Mouse (Mus musculus): Measurements from ENCODE around the gene Cbx5. TPM values are rescaled to one million over a fixed set of nuclear protein-coding genes. Genes with fewer than 3 reads are reported as not detected.

The Cbx5 gene
- polyA plus RNA-seq, 1 experiment from 2014 or later: 118 TPM

DNA sequence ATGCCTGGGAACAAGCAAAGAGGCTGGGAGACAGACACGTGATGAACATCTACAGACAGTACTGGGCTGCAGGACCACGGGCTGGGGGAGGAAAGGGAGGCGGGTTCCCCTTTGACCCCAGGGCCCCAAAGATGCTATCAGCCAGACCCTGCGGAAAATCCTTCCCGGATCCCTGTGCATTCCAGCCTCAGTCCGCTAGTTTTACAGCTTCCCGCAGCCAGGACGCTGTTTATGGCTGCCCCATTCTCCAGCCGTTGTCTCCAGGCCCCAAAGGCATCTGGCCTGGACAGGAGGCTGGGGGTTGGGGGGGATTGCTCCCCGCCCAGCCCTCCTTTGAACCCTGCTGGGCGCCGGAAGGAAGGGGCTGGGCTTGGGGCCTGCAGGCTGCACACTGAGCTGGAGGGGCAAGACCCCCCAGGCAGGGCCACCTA, 62.0 kb downstream of the Cbx5 start:
- WGBS: 2% methylated on average over 12 of the region's 12 CpGs
- Histone ChIP-seq H3K27ac (ENCODE audit: low read depth) (no peak overlapping the region; the same call in 1 of the 2 replicates), H3K4me1 (replicated peaks; ENCODE audit: control insufficient read depth, insufficient read depth, low read length) (peaks cover 19% of the 10 kb centered on the region), H3K9me3 (ENCODE audit: control insufficient read depth, low read length) (no peaks in the 10 kb centered on the region), H3K4me3 (ENCODE audit: low read depth, low read length) (no peak overlapping the region; the same call in 1 of the 2 replicates), H3K9ac (ENCODE audit: low read length) (0 out of 2 replicates have a peak overlapping the region, but pooled peaks have one; percentile 25), H3K27me3 (replicated peaks; ENCODE audit: control insufficient read depth, insufficient read depth, low read length) (peaks cover 68% of the 10 kb centered on the region), H3K36me3 (ENCODE audit: control insufficient read depth, insufficient read depth, low read length) (no peaks in the 10 kb centered on the region), H3K4me2 (ENCODE audit: low read length) (peak overlapping the region; percentile 35)
- no peak for DNase-seq (ENCODE audit: low spot score)
- ATAC-seq (replicated peaks; ENCODE audit: low FRiP score, low TSS enrichment, low read depth): no peak

DNA sequence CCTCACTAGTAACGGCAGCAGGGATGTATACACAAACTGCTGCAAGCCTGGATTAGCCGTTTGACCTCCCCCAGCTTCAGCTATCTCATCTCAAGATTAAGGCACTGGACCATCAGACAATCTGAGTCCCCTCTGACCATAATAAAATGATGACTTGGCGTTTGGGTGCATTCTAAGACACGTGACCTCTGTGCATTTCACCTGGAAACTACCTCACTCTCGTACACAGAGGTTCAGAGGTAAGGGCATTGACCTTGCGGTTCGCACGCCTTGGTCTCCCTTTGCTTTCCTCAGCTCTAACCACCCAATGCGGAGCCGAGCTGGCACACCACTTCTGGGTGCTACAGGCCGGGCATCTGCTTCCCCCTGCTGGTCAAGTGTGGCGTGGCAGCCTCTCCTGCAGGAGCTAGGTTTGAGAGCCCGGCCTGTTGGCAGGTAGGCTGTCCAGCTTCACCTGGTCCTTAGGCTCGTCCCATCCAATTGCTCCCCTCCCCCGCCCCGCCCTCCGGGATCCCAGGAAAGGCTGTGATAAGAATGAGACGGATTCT, 62.7 kb downstream of the Cbx5 start:
- peaks cover 18% of the 10 kb centered on the region for H3K4me1 ChIP-seq (replicated peaks; ENCODE audit: control insufficient read depth, insufficient read depth, low read length)
- ATAC-seq (replicated peaks; ENCODE audit: low FRiP score, low TSS enrichment, low read depth): peak; percentile 55
- H3K27me3 ChIP-seq (replicated peaks; ENCODE audit: control insufficient read depth, insufficient read depth, low read length): peaks cover 75% of the 10 kb centered on the region
- H3K4me3 ChIP-seq (ENCODE audit: low read depth, low read length): no peak overlapping the region; the same call in 1 of the 2 replicates
- no peak overlapping the region for H3K27ac ChIP-seq (ENCODE audit: low read depth)
- H3K9me3 ChIP-seq (ENCODE audit: control insufficient read depth, low read length): no peaks in the 10 kb centered on the region
- DNase-seq (ENCODE audit: low spot score): peak; percentile 99
- H3K9ac ChIP-seq (ENCODE audit: low read length): no peak overlapping the region
- H3K36me3 ChIP-seq (ENCODE audit: control insufficient read depth, insufficient read depth, low read length): no peaks in the 10 kb centered on the region
- WGBS: under 1% methylated on average over 18 of the region's 18 CpGs
- H3K4me2 ChIP-seq (ENCODE audit: low read length): peak overlapping the region; percentile 35

DNA sequence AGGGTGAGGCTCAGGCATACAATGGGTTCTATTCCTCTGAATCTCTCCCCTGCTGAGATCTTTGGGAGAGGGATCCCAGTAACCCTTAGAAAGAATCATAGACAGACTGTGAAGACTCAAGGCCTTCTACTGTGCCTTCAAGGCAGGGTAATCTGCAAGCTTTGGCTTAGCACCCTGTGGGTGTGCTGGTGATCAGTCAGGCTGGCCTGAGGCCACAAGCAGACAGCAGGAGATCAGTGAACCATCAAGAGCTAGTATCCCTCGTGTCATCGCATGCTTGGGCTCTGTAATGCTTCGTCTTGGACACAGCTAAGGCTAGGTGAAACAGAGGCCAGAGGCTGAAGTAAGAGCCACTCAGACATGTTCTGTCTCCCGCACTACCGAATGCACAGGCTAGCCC, 66.4 kb downstream of the Cbx5 start:
- H3K4me2 ChIP-seq (ENCODE audit: low read length): no peak overlapping the region
- WGBS: 82% methylated on average over 5 of the region's 5 CpGs
- H3K36me3 ChIP-seq (ENCODE audit: control insufficient read depth, insufficient read depth, low read length): no peaks in the 10 kb centered on the region
- H3K9ac ChIP-seq (ENCODE audit: low read length): no peak overlapping the region
- ATAC-seq (replicated peaks; ENCODE audit: low FRiP score, low TSS enrichment, low read depth): no peak
- H3K4me1 ChIP-seq (replicated peaks; ENCODE audit: control insufficient read depth, insufficient read depth, low read length): peaks cover 42% of the 10 kb centered on the region
- no peak for DNase-seq (ENCODE audit: low spot score)
- H3K4me3 ChIP-seq (ENCODE audit: low read depth, low read length): no peak overlapping the region
- H3K27me3 ChIP-seq (replicated peaks; ENCODE audit: control insufficient read depth, insufficient read depth, low read length): peaks cover 92% of the 10 kb centered on the region
- H3K9me3 ChIP-seq (ENCODE audit: control insufficient read depth, low read length): no peaks in the 10 kb centered on the region
- no peak overlapping the region for H3K27ac ChIP-seq (ENCODE audit: low read depth)

DNA sequence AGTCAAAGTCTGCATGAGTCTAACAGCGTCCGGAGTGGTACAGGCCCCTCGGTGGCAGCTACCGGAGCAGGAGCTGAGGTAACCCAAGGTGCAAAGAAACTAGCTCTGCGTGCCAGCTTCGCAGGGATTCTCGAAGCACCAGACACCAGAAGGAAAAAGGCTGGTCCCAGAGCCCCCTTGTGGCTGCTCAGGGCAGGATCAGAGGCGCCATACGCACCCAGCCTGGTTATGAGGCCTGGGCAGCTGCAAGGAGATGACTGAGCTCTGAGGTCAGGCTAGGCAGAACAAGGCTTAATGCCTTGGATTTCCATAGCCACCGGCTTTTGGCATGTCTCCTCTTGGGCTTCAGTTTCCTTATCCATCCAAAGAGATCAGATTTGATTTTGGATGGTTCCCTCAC, 67.1 kb downstream of the Cbx5 start:
- 6% methylated on average over 10 of the region's 10 CpGs for WGBS
- no peak for ATAC-seq (replicated peaks; ENCODE audit: low FRiP score, low TSS enrichment, low read depth)
- Histone ChIP-seq H3K27me3 (replicated peaks; ENCODE audit: control insufficient read depth, insufficient read depth, low read length) (peaks cover 89% of the 10 kb centered on the region), H3K4me3 (ENCODE audit: low read depth, low read length) (no peak overlapping the region), H3K4me1 (replicated peaks; ENCODE audit: control insufficient read depth, insufficient read depth, low read length) (peaks cover 41% of the 10 kb centered on the region), H3K4me2 (ENCODE audit: low read length) (no peak overlapping the region), H3K9ac (ENCODE audit: low read length) (no peak overlapping the region), H3K36me3 (ENCODE audit: control insufficient read depth, insufficient read depth, low read length) (no peaks in the 10 kb centered on the region), H3K9me3 (ENCODE audit: control insufficient read depth, low read length) (no peaks in the 10 kb centered on the region), H3K27ac (ENCODE audit: low read depth) (no peak overlapping the region)
- DNase-seq (ENCODE audit: low spot score): peak; percentile 87

- 12% methylated on average over 8 of the region's 8 CpGs for WGBS
- no peaks in the 10 kb centered on the region for H3K36me3 ChIP-seq (ENCODE audit: control insufficient read depth, insufficient read depth, low read length)
- H3K4me2 ChIP-seq (ENCODE audit: low read length): peak overlapping the region; percentile 8; the same call in 1 of the 2 replicates
- ATAC-seq (replicated peaks; ENCODE audit: low FRiP score, low TSS enrichment, low read depth) (no peak), DNase-seq (ENCODE audit: low spot score) (no peak)
- H3K4me3 ChIP-seq (ENCODE audit: low read depth, low read length): 0 out of 2 replicates have a peak overlapping the region, but pooled peaks have one; percentile 4
- H3K4me1 ChIP-seq (replicated peaks; ENCODE audit: control insufficient read depth, insufficient read depth, low read length): peaks cover 37% of the 10 kb centered on the region
- H3K9ac ChIP-seq (ENCODE audit: low read length): no peak overlapping the region
- H3K27ac ChIP-seq (ENCODE audit: low read depth): no peak overlapping the region
- H3K9me3 ChIP-seq (ENCODE audit: control insufficient read depth, low read length): no peaks in the 10 kb centered on the region
- peaks cover 91% of the 10 kb centered on the region for H3K27me3 ChIP-seq (replicated peaks; ENCODE audit: control insufficient read depth, insufficient read depth, low read length)
These were observed 68.3 kb downstream of the Cbx5 start for GRCm38 (mm10) chr15:103171276-103171675.

- Histone ChIP-seq H3K4me2 (ENCODE audit: low read length) (peak overlapping the region; percentile 93), H3K4me1 (replicated peaks; ENCODE audit: control insufficient read depth, insufficient read depth, low read length) (peaks cover 38% of the 10 kb centered on the region), H3K9ac (ENCODE audit: low read length) (peak overlapping the region; percentile 33), H3K4me3 (ENCODE audit: low read depth, low read length) (peak overlapping the region; percentile 49; the same call in 1 of the 2 replicates), H3K36me3 (ENCODE audit: control insufficient read depth, insufficient read depth, low read length) (no peaks in the 10 kb centered on the region), H3K9me3 (ENCODE audit: control insufficient read depth, low read length) (no peaks in the 10 kb centered on the region), H3K27ac (ENCODE audit: low read depth) (peak overlapping the region; percentile 76), H3K27me3 (replicated peaks; ENCODE audit: control insufficient read depth, insufficient read depth, low read length) (peaks cover 83% of the 10 kb centered on the region)
- 17% methylated on average over 13 of the region's 16 CpGs for WGBS
- DNase-seq (ENCODE audit: low spot score) (no peak), ATAC-seq (replicated peaks; ENCODE audit: low FRiP score, low TSS enrichment, low read depth) (no peak)
These were observed 69.3 kb downstream of the Cbx5 start for GRCm38 (mm10) chr15:103170316-103170679.

DNA sequence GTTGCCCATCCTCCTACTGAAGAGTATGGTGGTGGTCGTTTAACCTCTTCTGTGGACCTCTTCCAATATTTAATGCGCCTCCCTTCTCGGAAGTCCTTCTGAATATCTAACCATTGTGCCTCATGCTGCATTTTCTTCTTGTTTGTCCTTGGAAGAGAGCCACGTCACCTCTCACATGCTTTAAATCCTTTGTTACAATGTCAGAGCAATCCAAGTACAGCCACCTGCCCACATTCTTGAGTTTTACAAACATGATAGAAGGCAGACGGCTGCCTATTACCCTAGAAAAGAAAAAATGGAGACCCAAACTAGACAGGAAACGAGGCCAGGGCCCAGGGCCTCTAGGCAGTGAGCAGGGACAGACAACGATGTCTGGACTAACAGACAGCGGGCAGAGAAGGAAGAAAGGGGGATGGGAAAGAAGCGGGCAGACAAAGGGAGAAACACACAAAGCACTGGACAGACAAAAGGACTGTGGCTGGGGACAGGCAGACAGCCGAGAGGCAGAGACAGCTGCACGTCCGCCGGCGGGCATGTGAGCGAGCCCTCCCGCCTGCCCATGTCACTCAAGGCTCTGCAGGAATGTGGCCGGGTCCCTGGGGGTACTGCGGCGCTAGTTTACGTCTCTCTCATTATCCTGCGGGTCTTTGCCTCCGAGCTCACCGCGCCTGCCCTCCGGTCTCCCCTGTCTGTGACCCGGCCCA, 69.9 kb downstream of the Cbx5 start:
- Histone ChIP-seq H3K9ac (ENCODE audit: low read length) (peak overlapping the region; percentile 42), H3K27me3 (replicated peaks; ENCODE audit: control insufficient read depth, insufficient read depth, low read length) (peaks cover 78% of the 10 kb centered on the region), H3K4me1 (replicated peaks; ENCODE audit: control insufficient read depth, insufficient read depth, low read length) (peaks cover 41% of the 10 kb centered on the region), H3K9me3 (ENCODE audit: control insufficient read depth, low read length) (no peaks in the 10 kb centered on the region), H3K4me3 (ENCODE audit: low read depth, low read length) (peak overlapping the region; percentile 49), H3K36me3 (ENCODE audit: control insufficient read depth, insufficient read depth, low read length) (no peaks in the 10 kb centered on the region), H3K27ac (ENCODE audit: low read depth) (peak overlapping the region; percentile 76), H3K4me2 (ENCODE audit: low read length) (peak overlapping the region; percentile 93)
- no peak for ATAC-seq (replicated peaks; ENCODE audit: low FRiP score, low TSS enrichment, low read depth)
- no peak for DNase-seq (ENCODE audit: low spot score)
- WGBS: 6% methylated on average over 26 of the region's 26 CpGs

DNA sequence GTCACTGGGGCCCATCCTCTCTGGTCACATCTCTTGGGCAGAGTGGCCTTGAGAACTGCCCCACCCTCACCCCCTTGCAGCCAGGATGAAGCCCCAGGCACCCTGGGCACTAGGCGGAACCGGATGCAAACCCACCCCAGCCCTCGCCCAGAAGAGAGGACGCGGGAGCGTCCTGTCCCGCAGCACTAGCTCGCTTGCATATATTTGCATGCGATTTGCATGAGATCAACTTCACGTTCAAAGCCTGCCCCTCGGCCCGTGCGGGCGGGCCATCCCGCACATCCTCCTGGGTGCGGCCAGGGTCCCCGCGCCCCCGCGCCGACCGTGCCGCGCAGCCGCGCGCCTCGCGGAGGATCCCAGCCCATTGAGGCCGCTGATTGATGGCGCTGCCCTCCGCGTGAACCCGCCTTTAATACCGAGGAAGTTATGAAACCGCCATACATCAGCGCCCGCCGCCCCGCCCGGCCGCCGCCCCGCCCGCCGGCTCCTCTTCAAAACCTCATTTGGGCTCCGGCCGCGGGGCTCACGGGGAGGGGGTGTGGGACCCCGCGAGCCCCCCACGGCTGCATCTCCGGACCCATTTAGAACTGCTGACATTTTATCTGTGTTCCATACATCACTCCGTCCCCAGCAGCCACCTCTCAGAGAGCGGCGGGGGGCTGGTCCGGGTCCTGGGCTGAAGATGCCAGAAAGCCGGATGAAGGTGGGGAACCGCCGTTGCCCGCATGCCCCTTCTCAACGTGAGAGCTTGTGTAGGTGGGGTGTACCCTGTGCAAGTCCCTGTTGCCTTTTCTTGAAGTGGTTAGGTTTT, 70.6 kb downstream of the Cbx5 start:
- Histone ChIP-seq H3K4me1 (replicated peaks; ENCODE audit: control insufficient read depth, insufficient read depth, low read length) (peaks cover 41% of the 10 kb centered on the region), H3K27me3 (replicated peaks; ENCODE audit: control insufficient read depth, insufficient read depth, low read length) (peaks cover 70% of the 10 kb centered on the region), H3K9ac (ENCODE audit: low read length) (peak overlapping the region; percentile 42), H3K27ac (ENCODE audit: low read depth) (peak overlapping the region; percentile 76), H3K9me3 (ENCODE audit: control insufficient read depth, low read length) (no peaks in the 10 kb centered on the region), H3K36me3 (ENCODE audit: control insufficient read depth, insufficient read depth, low read length) (no peaks in the 10 kb centered on the region), H3K4me3 (ENCODE audit: low read depth, low read length) (peak overlapping the region; percentile 49), H3K4me2 (ENCODE audit: low read length) (peak overlapping the region; percentile 93)
- DNase-seq (ENCODE audit: low spot score): peak; percentile 87
- peak; percentile 48 for ATAC-seq (replicated peaks; ENCODE audit: low FRiP score, low TSS enrichment, low read depth)
- WGBS: 1% methylated on average over 63 of the region's 63 CpGs
